Mouse (Mus musculus) ovary, postnatal 14 days (tissue): ENCODE data around the gene Elp5.
"Not testable (repeated sequence)": the region's sequence is repeated elsewhere in the genome, so short reads cannot be mapped to it uniquely, and the experiment has no call there.

ENCODE experiments used
- DNase-seq: peaks from one replicate; pipeline ENCODE4 v3.0.0; 2022; ENCODE audit warnings: low spot score

Elp5 gene

GRCm38 (mm10) chr11:69933066-69933465 is 49.3 kb downstream of the Elp5 start:
- no peak for DNase-seq

- no peak for DNase-seq
Observed at GRCm38 (mm10) chr11:69932254-69932653, 50.1 kb downstream of the Elp5 start.

DNA sequence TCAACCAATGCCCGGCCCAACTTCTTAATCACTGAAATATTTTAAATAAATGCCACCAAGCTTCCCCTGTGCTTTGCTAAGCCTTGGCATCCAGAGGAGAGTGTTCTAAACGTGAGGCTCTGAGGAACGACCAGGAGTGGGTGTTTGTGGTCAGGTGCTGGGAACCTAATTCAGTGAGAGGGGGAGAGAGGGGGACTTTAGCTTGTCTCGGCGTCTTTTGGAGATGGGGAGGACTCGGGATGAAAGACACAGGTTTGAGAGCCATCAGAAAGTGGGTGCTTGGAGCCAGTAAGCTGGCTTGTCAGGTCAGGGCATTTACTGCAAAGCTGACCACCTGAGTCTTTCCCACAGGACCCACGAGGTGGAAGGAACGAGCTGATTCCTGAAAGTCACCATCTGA is 50.5 kb downstream of the Elp5 start:
- no peak for DNase-seq

- DNase-seq: no peak
Observed at GRCm38 (mm10) chr11:69930967-69931537, 51.3 kb downstream of the Elp5 start.

DNA sequence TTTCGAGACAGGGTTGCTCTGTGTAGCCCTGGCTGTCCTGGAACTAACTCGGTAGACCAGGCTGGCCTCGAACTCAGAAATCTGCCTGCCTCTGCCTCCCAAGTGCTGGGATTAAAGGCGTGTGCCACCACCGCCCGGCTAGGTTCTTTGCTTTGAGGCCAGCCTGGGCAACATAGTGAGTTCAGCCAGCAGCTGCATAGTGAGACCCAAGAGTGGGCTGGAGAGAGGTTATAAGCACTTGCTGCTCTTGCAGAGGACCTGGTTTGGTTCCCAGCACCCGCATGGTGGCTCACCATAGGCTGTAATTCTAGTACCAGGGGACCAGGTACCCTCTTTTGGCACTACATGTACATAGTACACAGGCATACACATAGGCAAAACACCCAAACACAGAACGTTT is 52.1 kb downstream of the Elp5 start:
- not testable (repeated sequence) for DNase-seq

GRCm38 (mm10) chr11:69929712-69930111 is 52.6 kb downstream of the Elp5 start:
- no peak for DNase-seq

DNA sequence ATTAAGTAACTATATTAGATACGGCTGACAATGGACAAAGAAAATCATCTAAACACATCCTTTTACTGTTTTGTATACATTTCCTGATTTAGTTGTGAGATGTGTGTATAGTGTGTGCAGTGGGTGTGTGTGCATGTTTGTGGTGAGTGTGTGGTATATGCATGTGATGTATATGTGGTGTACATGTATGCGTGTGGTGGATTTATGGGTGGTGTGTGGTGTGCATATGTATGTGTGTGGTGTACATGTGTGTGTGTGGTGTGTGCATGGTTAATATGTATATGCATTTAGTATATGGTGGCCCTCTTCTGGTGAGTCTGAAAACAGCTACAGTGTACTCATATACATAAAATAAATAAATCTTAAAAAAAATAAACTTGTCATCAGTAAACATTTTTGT is 54.8 kb downstream of the Elp5 start:
- DNase-seq: no peak

- no peak for DNase-seq
Observed at GRCm38 (mm10) chr11:69922796-69923195, 59.5 kb downstream of the Elp5 start.

GRCm38 (mm10) chr11:69922012-69922756 is 60.1 kb downstream of the Elp5 start:
- DNase-seq: no peak

- DNase-seq: peak; percentile 100
Observed at GRCm38 (mm10) chr11:69921114-69922011, 61.0 kb downstream of the Elp5 start, which contains the start of gene Eif5a. Gene Eif5a (minus strand): TSS chr11:69921958.

GRCm38 (mm10) chr11:69920266-69921031 is 61.9 kb downstream of the Elp5 start:
- DNase-seq: no peak

DNA sequence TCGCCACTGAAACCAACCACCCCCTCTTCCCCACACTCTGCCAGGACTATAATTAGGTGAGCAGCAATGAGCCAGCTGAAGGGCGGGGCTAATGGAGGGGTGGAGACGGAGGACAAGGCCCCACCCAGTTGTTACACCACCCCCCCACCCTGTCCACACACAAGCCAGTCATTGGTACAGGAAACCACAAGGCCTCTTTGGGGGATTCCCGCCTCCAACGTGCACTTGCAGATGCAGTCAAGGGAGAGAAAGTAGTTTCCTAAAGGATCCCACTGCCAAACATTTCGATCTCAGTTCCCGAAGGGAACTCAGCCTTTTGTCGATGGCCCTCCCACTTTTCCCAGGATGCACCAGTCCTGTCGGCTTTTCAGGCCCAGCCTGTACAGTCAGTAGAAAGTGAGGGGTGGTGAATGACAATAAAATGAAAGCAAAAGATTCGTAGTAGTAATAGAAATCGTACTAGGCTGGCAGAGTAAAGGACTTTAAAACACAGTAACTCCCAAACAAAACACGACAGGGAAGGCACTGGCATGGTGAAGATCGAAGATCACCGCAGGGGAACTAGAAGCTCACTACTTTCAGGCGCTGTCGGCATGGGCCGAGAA is 62.6 kb downstream of the Elp5 start:
- no peak for DNase-seq

- no peak for DNase-seq
Observed at GRCm38 (mm10) chr11:69919053-69919452, 63.3 kb downstream of the Elp5 start.
